Mouse (Mus musculus) myocyte (in vitro differentiated cells): ENCODE data around the gene Traf3ip2.

ENCODE experiments used
- MAX ChIP-seq: IDR thresholded peaks from one replicate; pipeline ENCODE4 v1.6.1; 2011; ENCODE audit warnings: low read depth, mild to moderate bottlenecking, control low read depth
- POLR2A ChIP-seq: IDR thresholded peaks from one replicate; pipeline ENCODE4 v1.6.1; 2011; ENCODE audit warnings: low read depth, mild to moderate bottlenecking, control low read depth, moderate library complexity; ENCODE audit not compliant: insufficient read length
- TCF3 ChIP-seq: IDR thresholded peaks from one replicate; pipeline ENCODE4 v1.6.1; 2011; ENCODE audit warnings: low read depth, control low read depth; ENCODE audit not compliant: insufficient read length

DNA sequence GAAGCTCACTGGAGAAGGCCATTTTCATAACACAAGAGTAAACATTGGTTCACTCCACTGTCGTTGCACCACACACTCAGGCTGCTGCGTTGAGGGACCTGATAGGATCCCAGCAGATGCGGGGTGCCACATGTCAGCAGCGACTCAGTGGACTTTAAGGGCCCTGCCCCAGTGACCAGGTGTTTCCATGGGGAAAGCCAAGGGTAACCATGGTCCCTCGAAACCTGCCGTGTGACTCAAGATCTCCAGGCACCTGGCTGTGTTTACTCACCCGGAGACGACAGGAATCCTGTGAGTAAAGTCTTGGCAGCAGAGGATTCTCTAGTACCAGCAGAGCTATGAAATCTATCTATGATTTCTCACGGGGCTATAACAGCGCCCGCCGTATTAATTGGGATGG, 45.8 kb upstream of the Traf3ip2 start:
- no peak for TF ChIP-seq POLR2A
- TF ChIP-seq TCF3, result no peak
- TF ChIP-seq MAX, result no peak
